In the genomic region with DNA sequence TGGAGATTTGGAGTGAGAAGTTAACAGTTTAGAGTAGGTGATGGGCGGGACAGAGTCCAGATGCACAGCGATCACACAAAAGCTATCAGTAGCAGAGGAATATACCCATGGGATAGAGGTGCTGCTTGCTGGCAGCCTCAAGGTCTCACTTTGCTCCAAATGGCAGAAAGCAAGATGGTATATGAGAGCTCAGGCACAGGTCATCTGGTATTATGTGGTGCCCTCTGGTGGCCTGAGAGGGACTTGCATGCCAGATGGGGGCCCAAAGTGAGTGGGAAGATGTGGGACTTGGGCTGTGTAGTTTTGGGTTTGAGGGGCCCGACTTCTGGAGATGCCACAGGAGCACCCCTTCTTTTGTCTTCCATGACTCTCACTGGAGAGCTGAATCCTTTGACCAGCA, we compare ENCODE assay signal across 8 mouse cellular contexts.
A peak's percentile ranks its signal among the peaks of the same experiment; 100 is the strongest.
DNase-seq lines count a peak whose midpoint lies in the region; ATAC-seq and TF ChIP-seq lines count a peak whose summit lies in the region.

No protein-coding gene starts in this region.

- no peak overlapping the region for H3K27ac ChIP-seq in kidney, embryonic 14.5 days (ENCODE audit: low read depth, low read length)
- no peak overlapping the region for H3K27ac ChIP-seq in liver, postnatal 0 days (ENCODE audit: low read depth)

- TF ChIP-seq CTCF in C2C12 (IDR thresholded peaks at IDR 0.05; ENCODE audit: control insufficient read depth, insufficient read depth, insufficient read length), result peak; percentile 71
- TF ChIP-seq CTCF in liver, postnatal 0 days (IDR thresholded peaks at IDR 0.05; ENCODE audit: low read depth), result peak; percentile 90

- 58% methylated on average over 3 of the region's 3 CpGs for WGBS in kidney, embryonic 14.5 days
- WGBS in liver, postnatal 0 days (ENCODE audit: insufficient replicate concordance), result 57% methylated on average over 3 of the region's 3 CpGs

- no peaks in the 10 kb centered on the region for H3K9me3 ChIP-seq in kidney, embryonic 14.5 days (ENCODE audit: control insufficient read depth, low read length)
- H3K9me3 ChIP-seq in liver, postnatal 0 days (ENCODE audit: low read length), result no peaks in the 10 kb centered on the region

- H3ac ChIP-seq in C2C12 (ENCODE audit: control insufficient read depth, insufficient read length, low read depth), result no peak overlapping the region

- peak; percentile 60; the same call in 1 of the 2 replicates for ATAC-seq in kidney, embryonic 14.5 days (ENCODE audit: low FRiP score, low TSS enrichment)
- ATAC-seq in liver, postnatal 0 days, result peak; percentile 47; the same call in 1 of the 2 replicates

- no peak overlapping the region for H3K4me3 ChIP-seq in C2C12 (ENCODE audit: insufficient read depth, poor library complexity, severe bottlenecking)
- H3K4me3 ChIP-seq in kidney, embryonic 14.5 days (ENCODE audit: low read length), result no peak overlapping the region
- H3K4me3 ChIP-seq in liver, postnatal 0 days (ENCODE audit: low read depth, low read length), result no peak overlapping the region

- no peak overlapping the region for H3K9ac ChIP-seq in kidney, embryonic 14.5 days (ENCODE audit: low read depth, low read length)
- no peak overlapping the region for H3K9ac ChIP-seq in liver, postnatal 0 days (replicated peaks)

- no peaks in the 10 kb centered on the region for H3K4me1 ChIP-seq in kidney, embryonic 14.5 days (ENCODE audit: control insufficient read depth, insufficient read depth, low read length)
- peaks cover 4% of the 10 kb centered on the region; the same call in 1 of the 2 replicates for H3K4me1 ChIP-seq in liver, postnatal 0 days (ENCODE audit: insufficient read depth)

- DNase-seq in NIH3T3 (ENCODE audit: low read depth), result peak; percentile 81
- DNase-seq in cerebellum, postnatal 10 days, result peak; percentile 87 to 90
- DNase-seq in gastrocnemius, postnatal 10 days, result peak; percentile 62
- peak; percentile 72 for DNase-seq in liver, postnatal 0 days
- peak; percentile 29 for DNase-seq in right cerebral cortex, adult 18-20 months
- DNase-seq in yolk sac, embryonic 10.5 days (ENCODE audit: low spot score), result peak; percentile 35

- peaks cover 5% of the 10 kb centered on the region for H3K27me3 ChIP-seq in C2C12 (ENCODE audit: control insufficient read depth, insufficient read depth, insufficient read length)
- no peaks in the 10 kb centered on the region; the same call in 1 of the 2 replicates for H3K27me3 ChIP-seq in kidney, embryonic 14.5 days (ENCODE audit: control insufficient read depth, insufficient read depth, low read length)
- H3K27me3 ChIP-seq in liver, postnatal 0 days (ENCODE audit: insufficient read depth, low read length), result no peaks in the 10 kb centered on the region

- no peaks in the 10 kb centered on the region for H3K79me3 ChIP-seq in C2C12 (ENCODE audit: low read depth)

- no peak overlapping the region for H3K4me2 ChIP-seq in kidney, embryonic 14.5 days (replicated peaks; ENCODE audit: low read depth, low read length)
- H3K4me2 ChIP-seq in liver, postnatal 0 days (ENCODE audit: low read depth, low read length), result no peak overlapping the region

- no peaks in the 10 kb centered on the region for H3K36me3 ChIP-seq in C2C12 (ENCODE audit: control insufficient read depth, insufficient read depth)
- H3K36me3 ChIP-seq in kidney, embryonic 14.5 days (ENCODE audit: control insufficient read depth, insufficient read depth, low read length), result no peaks in the 10 kb centered on the region
- peaks cover 4% of the 10 kb centered on the region for H3K36me3 ChIP-seq in liver, postnatal 0 days (replicated peaks; ENCODE audit: insufficient read depth, low read length)

- H3K79me2 ChIP-seq in C2C12 (ENCODE audit: control insufficient read depth, insufficient read depth), result no peaks in the 10 kb centered on the region

- no peak for TF ChIP-seq EP300 in liver, postnatal 0 days (IDR thresholded peaks at IDR 0.05; ENCODE audit: low read depth)

TF ChIP-seq in C2C12, 6 proteins besides CTCF, POLR2A, EP300 and RAD21:
- no peak for TF ChIP-seq MAX (IDR thresholded peaks at IDR 0.05)
- TF ChIP-seq CEBPB (IDR thresholded peaks at IDR 0.05; ENCODE audit: low read depth), result no peak
- TF ChIP-seq USF1 (IDR thresholded peaks at IDR 0.05; ENCODE audit: low read depth), result no peak
- TF ChIP-seq MYOD1 (IDR thresholded peaks at IDR 0.05; ENCODE audit: control insufficient read depth, insufficient read length, low read depth), result no peak
- TF ChIP-seq FOSL1 (IDR thresholded peaks at IDR 0.05; ENCODE audit: insufficient read depth, low read length, poor library complexity, severe bottlenecking), result no peak
- TF ChIP-seq MYOG (IDR thresholded peaks at IDR 0.05; ENCODE audit: control insufficient read depth, extremely low read depth, insufficient read length), result no peak
TF ChIP-seq in C2C12: peak in this region for 0.

Comparison
In these comparisons a context has a peak if more than half of its experiments do, and no peak if none do; other contexts are left out.
1. DNase-seq: peak in every context shown above with its lines; median percentile 88 in cerebellum, postnatal 10 days; 81 in NIH3T3; 72 in liver, postnatal 0 days; 62 in gastrocnemius, postnatal 10 days; 35 in yolk sac, embryonic 10.5 days; 29 in right cerebral cortex, adult 18-20 months.